Mouse (Mus musculus) megakaryocyte, embryonic 14.5 days (primary cell): ENCODE measurements around the gene Hist2h2ac.
"Not testable (repeated sequence)": the region's sequence is repeated elsewhere in the genome, so short reads cannot be mapped to it uniquely, and the experiment has no call there.

Experiments
- FLI1 ChIP-seq: IDR thresholded peaks from 2 replicates; pipeline ENCODE4 v1.6.1; 2012; ENCODE audit warnings: low read length, inconsistent platforms, mixed read lengths
- GATA1 ChIP-seq: IDR thresholded peaks from 3 replicates; pipeline ENCODE4 v1.6.1; 2012; ENCODE audit warnings: mixed read lengths, low read length, inconsistent platforms, borderline replicate concordance

DNA sequence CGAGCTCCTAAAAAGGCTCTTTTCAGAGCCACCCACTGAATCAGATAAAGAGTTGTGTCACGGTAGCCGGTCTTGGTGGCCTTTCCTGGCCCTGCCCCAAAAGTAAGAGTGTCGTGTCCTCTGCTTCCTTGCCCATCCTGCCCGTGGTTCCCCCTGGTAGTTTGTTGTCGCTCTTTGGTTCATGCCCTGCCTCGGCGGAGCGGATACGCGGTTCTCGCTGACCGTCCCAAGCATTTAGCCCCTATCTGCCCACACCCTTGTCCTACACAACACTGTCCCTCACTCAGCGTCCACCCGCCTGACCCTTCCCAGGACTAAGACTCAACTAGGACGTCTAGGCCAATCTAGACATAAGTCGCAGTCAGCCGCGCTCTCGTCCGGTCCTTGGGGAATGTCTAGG is 25.3 kb upstream of the Hist2h2ac start:
- not testable (repeated sequence) for TF ChIP-seq FLI1, GATA1
